Mouse (Mus musculus) splenic B cell, adult 2 months (primary cell): ENCODE results near the gene Birc5.

Source experiments
- DNase-seq: peaks from one replicate; pipeline ENCODE4 v3.0.0-alpha.2; 2011; ENCODE audit warnings: low read depth, low spot score
- H3K27me3 ChIP-seq: 2 replicates; pipeline ENCODE4 v1.6.1; 2012; ENCODE audit warnings: mild to moderate bottlenecking, low read length, moderate library complexity, mixed read lengths; ENCODE audit not compliant: control insufficient read depth, poor library complexity, insufficient read depth, severe bottlenecking
- H3K36me3 ChIP-seq: 2 replicates; pipeline ENCODE4 v1.6.1; 2012; ENCODE audit warnings: mild to moderate bottlenecking, low read length, moderate library complexity, mixed read lengths; ENCODE audit not compliant: control insufficient read depth, poor library complexity, insufficient read depth, severe bottlenecking

Birc5 gene

DNA sequence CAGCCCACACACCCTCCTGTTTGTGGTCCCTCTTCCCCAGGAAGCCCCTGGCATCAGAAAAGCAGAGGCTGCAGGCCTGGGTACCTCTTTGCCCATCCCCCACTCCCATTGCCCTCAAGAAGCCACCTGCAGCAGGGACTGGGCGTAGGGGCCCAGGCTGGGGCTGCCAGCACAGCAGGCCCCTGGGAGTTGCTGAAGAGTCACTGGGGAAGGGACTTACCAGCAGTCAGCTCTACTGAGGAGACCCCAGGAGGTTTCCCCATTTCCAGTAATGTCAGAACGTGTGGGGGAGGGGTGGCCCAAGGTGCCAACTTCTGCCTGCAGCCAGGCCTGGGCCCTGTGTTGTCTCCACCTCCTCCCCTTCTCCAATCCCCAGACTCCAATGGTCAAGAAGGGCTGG is 53.2 kb downstream of the Birc5 start:
- no peaks in the 10 kb centered on the region for H3K27me3 ChIP-seq
- DNase-seq: no peak
- H3K36me3 ChIP-seq: no peaks in the 10 kb centered on the region

DNA sequence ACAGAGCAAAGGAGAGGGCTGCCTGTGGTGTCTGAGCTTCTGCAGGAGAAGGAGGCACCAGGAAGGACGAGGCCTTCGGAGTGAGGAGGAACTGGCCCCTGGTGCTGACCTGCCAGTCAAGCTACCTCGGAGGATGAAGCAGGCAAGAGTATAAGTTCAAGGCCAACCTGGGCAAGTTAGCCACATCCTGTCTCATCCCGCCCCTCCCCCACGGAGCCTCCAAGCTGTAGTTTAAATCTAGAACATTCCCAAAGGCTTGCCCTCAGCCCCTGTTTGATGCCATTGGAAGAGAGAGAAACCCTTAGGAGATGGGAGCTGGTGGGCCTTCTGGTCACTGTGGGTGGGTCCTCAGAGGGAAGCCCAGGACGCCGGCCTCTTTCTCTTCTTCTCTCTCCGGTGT is 55.4 kb downstream of the Birc5 start:
- no peak for DNase-seq
- Histone ChIP-seq H3K27me3 (no peaks in the 10 kb centered on the region), H3K36me3 (no peaks in the 10 kb centered on the region)
